Mouse (Mus musculus): Measurements from ENCODE around the gene Pnpla6.

Pnpla6 gene

GRCm38 (mm10) chr8:3507979-3508754, 7.0 kb upstream of the Pnpla6 start:
- no peak for DNase-seq

GRCm38 (mm10) chr8:3514681-3515247, 420 bp upstream of the Pnpla6 start:
- DNase-seq: peak; percentile 31 to 42

- peak; percentile 33 to 58 for DNase-seq
These were observed 710 bp downstream of the Pnpla6 start for GRCm38 (mm10) chr8:3515771-3516417.

GRCm38 (mm10) chr8:3516450-3517116, 1.4 kb downstream of the Pnpla6 start:
- DNase-seq: peak; percentile 95 to 99

GRCm38 (mm10) chr8:3517117-3517495, 1.9 kb downstream of the Pnpla6 start:
- DNase-seq: no peak

- DNase-seq: no peak
These were observed 7.0 kb downstream of the Pnpla6 start for GRCm38 (mm10) chr8:3522007-3522697.

GRCm38 (mm10) chr8:3530816-3531215, 15.6 kb downstream of the Pnpla6 start:
- DNase-seq: no peak

- no peak for DNase-seq
These were observed 16.8 kb downstream of the Pnpla6 start for GRCm38 (mm10) chr8:3531936-3532335.

- DNase-seq: no peak
These were observed 21.1 kb downstream of the Pnpla6 start for GRCm38 (mm10) chr8:3536053-3536841.

GRCm38 (mm10) chr8:3536940-3537339, 21.8 kb downstream of the Pnpla6 start:
- no peak for DNase-seq

GRCm38 (mm10) chr8:3537666-3538065, 22.5 kb downstream of the Pnpla6 start:
- no peak for DNase-seq

- DNase-seq: no peak
These were observed 24.0 kb downstream of the Pnpla6 start for GRCm38 (mm10) chr8:3539146-3539545.

GRCm38 (mm10) chr8:3540076-3540475, 24.9 kb downstream of the Pnpla6 start:
- DNase-seq: no peak

- no peak for DNase-seq
These were observed 31.3 kb downstream of the Pnpla6 start for GRCm38 (mm10) chr8:3546511-3546910.

GRCm38 (mm10) chr8:3552240-3552639, 37.1 kb downstream of the Pnpla6 start:
- no peak for DNase-seq

- DNase-seq: no peak
These were observed 40.9 kb downstream of the Pnpla6 start for GRCm38 (mm10) chr8:3556114-3556513.

- DNase-seq: no peak
These were observed 52.6 kb downstream of the Pnpla6 start, which contains the start of gene C330021F23Rik for GRCm38 (mm10) chr8:3567641-3568371. C330021F23Rik (plus strand) TSS chr8:3567990.

- DNase-seq: no peak
These were observed 53.2 kb downstream of the Pnpla6 start for GRCm38 (mm10) chr8:3568378-3568777.

GRCm38 (mm10) chr8:3569784-3570183, 54.6 kb downstream of the Pnpla6 start:
- no peak for DNase-seq

GRCm38 (mm10) chr8:3574546-3574945, 59.4 kb downstream of the Pnpla6 start:
- DNase-seq: no peak

All from cerebellum, adult 18-20 months (tissue).